Mouse (Mus musculus) heart, embryonic 10.5 days (tissue): Measurements from ENCODE around the gene Stox2. TPM values are rescaled to one million over a fixed set of nuclear protein-coding genes. Genes with fewer than 3 reads are reported as not detected.

Source experiments
- DNase-seq: peaks from one replicate; pipeline ENCODE4 v3.0.0-alpha.2; 2017; ENCODE audit warnings: low spot score
- H3K27ac ChIP-seq: fragments of 300-500 bp; sonication (generic); 2 replicates; pipeline ENCODE4 v1.5.1; 2016; ENCODE audit warnings: mild to moderate bottlenecking
- H3K27me3 ChIP-seq: fragments of 300-500 bp; sonication (generic); 2 replicates; pipeline ENCODE4 v1.6.1; 2016; ENCODE audit warnings: mild to moderate bottlenecking; ENCODE audit not compliant: poor library complexity, insufficient read depth, severe bottlenecking
- H3K36me3 ChIP-seq: fragments of 300-500 bp; sonication (generic); 2 replicates; pipeline ENCODE4 v1.6.1; 2016; ENCODE audit warnings: mild to moderate bottlenecking, moderate library complexity
- H3K4me1 ChIP-seq: fragments of 300-500 bp; sonication (generic); 2 replicates; pipeline ENCODE4 v1.6.1; 2016; ENCODE audit warnings: mild to moderate bottlenecking
- H3K4me3 ChIP-seq: fragments of 300-500 bp; sonication (generic); 2 replicates; pipeline ENCODE4 v1.5.1; 2016; ENCODE audit warnings: mild to moderate bottlenecking, moderate library complexity
- H3K9me3 ChIP-seq: fragments of 300-500 bp; sonication (generic); 2 replicates; pipeline ENCODE4 v1.6.1; 2016; ENCODE audit warnings: mild to moderate bottlenecking, moderate library complexity
- WGBS: fragments of 180-500 bp; shearing (Covaris S2); methylation state at CpG from one replicate; pipeline ENCODE4 v1.1.7; 2016; 5-methylcytosine and 5-hydroxymethylcytosine counted together
- polyA plus RNA-seq: library from polyadenylated mRNA; unstranded; fragments of >200 nt; fragmentation: Nextera tagmentation; extraction: Ambion mirVana; gene quantifications from 2 replicates; pipeline ENCODE4 v1.2.1, GENCODE M21; 2016

Stox2 gene
- polyA plus RNA-seq, 1 experiment from 2014 or later = 7.5 TPM

DNA sequence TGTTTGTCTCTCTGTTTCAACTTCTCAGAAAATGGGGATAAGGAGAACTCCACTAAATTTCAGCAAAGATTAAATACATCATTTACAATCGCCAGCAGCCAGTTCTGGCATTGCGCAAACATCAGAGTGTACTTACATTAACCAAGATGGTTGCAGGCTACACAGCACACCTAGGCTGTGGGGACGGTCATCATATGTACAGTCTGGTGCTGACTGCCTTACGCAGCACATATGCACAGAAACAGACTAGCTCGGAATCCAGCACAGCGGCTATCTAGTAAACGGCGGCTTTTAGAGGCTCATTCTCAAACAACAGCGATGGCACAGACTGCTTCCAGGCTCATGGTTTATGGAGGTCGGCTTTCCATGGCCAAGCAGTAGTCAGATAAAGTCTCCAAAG lies 54.3 kb downstream of the Stox2 start:
- H3K4me3 ChIP-seq = no peak overlapping the region
- H3K4me1 ChIP-seq = peaks cover 9% of the 10 kb centered on the region; the same call in 1 of the 2 replicates
- H3K27me3 ChIP-seq = peaks cover 7% of the 10 kb centered on the region; the same call in 1 of the 2 replicates
- no peaks in the 10 kb centered on the region for H3K36me3 ChIP-seq
- no peaks in the 10 kb centered on the region for H3K9me3 ChIP-seq
- no peak for DNase-seq
- no peak overlapping the region for H3K27ac ChIP-seq
- WGBS = 88% methylated on average over 10 of the region's 10 CpGs

- 61% methylated on average over 3 of the region's 3 CpGs for WGBS
- Histone ChIP-seq H3K9me3 (no peaks in the 10 kb centered on the region), H3K4me3 (no peak overlapping the region), H3K36me3 (no peaks in the 10 kb centered on the region), H3K4me1 (peaks cover 9% of the 10 kb centered on the region; the same call in 1 of the 2 replicates), H3K27ac (no peak overlapping the region), H3K27me3 (peaks cover 7% of the 10 kb centered on the region; the same call in 1 of the 2 replicates)
- no peak for DNase-seq
Observed at GRCm38 (mm10) chr8:47389430-47389829, 56.7 kb downstream of the Stox2 start.

GRCm38 (mm10) chr8:47388171-47388570 lies 58.0 kb downstream of the Stox2 start:
- Histone ChIP-seq H3K9me3 (no peaks in the 10 kb centered on the region), H3K27ac (no peak overlapping the region), H3K4me1 (peaks cover 9% of the 10 kb centered on the region; the same call in 1 of the 2 replicates), H3K36me3 (no peaks in the 10 kb centered on the region), H3K27me3 (peaks cover 7% of the 10 kb centered on the region; the same call in 1 of the 2 replicates), H3K4me3 (no peak overlapping the region)
- 65% methylated on average over 12 of the region's 12 CpGs for WGBS
- no peak for DNase-seq

- Histone ChIP-seq H3K4me1 (0 out of 2 replicates have a peak, but pooled peaks cover 6% of the 10 kb centered on the region), H3K4me3 (no peak overlapping the region), H3K27ac (no peak overlapping the region), H3K36me3 (no peaks in the 10 kb centered on the region), H3K27me3 (no peaks in the 10 kb centered on the region), H3K9me3 (no peaks in the 10 kb centered on the region)
- no peak for DNase-seq
- 69% methylated on average over 1 of the region's 1 CpGs for WGBS
Observed at GRCm38 (mm10) chr8:47385810-47386209, 60.4 kb downstream of the Stox2 start.

- 91% methylated on average over 5 of the region's 5 CpGs for WGBS
- Histone ChIP-seq H3K27me3 (no peaks in the 10 kb centered on the region), H3K4me3 (no peak overlapping the region), H3K36me3 (no peaks in the 10 kb centered on the region), H3K27ac (no peak overlapping the region), H3K9me3 (no peaks in the 10 kb centered on the region), H3K4me1 (0 out of 2 replicates have a peak, but pooled peaks cover 6% of the 10 kb centered on the region)
- DNase-seq = no peak
Observed at GRCm38 (mm10) chr8:47384151-47384550, 62.0 kb downstream of the Stox2 start.

DNA sequence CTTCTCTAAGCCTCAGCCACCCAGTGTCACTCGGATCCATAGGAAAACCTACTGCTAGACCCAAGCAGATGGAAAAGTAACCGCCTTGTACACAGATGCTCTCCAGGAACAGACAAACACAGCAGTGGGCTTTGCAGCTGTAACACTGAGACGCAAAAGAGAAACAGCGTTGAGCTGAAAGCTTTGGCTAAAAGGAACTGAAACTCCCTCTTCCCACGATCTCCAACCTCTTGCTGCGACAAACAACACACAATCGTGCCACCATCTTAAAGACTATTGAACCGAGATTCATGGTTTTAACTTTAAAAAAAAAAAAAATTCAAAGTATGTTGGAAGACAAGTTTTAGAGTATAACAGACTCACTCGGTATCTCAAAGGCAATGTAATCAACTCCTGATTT lies 62.5 kb downstream of the Stox2 start:
- H3K4me1 ChIP-seq = 0 out of 2 replicates have a peak, but pooled peaks cover 6% of the 10 kb centered on the region
- no peak overlapping the region for H3K4me3 ChIP-seq
- H3K36me3 ChIP-seq = no peaks in the 10 kb centered on the region
- no peaks in the 10 kb centered on the region for H3K27me3 ChIP-seq
- no peak for DNase-seq
- 88% methylated on average over 9 of the region's 9 CpGs for WGBS
- no peak overlapping the region for H3K27ac ChIP-seq
- no peaks in the 10 kb centered on the region for H3K9me3 ChIP-seq

GRCm38 (mm10) chr8:47381216-47381615 lies 64.9 kb downstream of the Stox2 start:
- Histone ChIP-seq H3K4me3 (no peak overlapping the region), H3K36me3 (no peaks in the 10 kb centered on the region), H3K27ac (no peak overlapping the region), H3K4me1 (no peaks in the 10 kb centered on the region), H3K9me3 (no peaks in the 10 kb centered on the region), H3K27me3 (no peaks in the 10 kb centered on the region)
- whole genome bisulfite sequencing = 57% methylated on average over 3 of the region's 3 CpGs
- DNase-seq = no peak

- Histone ChIP-seq H3K36me3 (no peaks in the 10 kb centered on the region), H3K27me3 (no peaks in the 10 kb centered on the region), H3K9me3 (no peaks in the 10 kb centered on the region), H3K4me3 (no peak overlapping the region), H3K27ac (no peak overlapping the region), H3K4me1 (no peaks in the 10 kb centered on the region)
- DNase-seq = no peak
- WGBS = 84% methylated on average over 6 of the region's 6 CpGs
Observed at GRCm38 (mm10) chr8:47380725-47381124, 65.4 kb downstream of the Stox2 start.

- H3K9me3 ChIP-seq = no peaks in the 10 kb centered on the region
- 65% methylated on average over 3 of the region's 3 CpGs for WGBS
- DNase-seq = no peak
Observed at GRCm38 (mm10) chr8:47380075-47380474, 66.1 kb downstream of the Stox2 start.

DNA sequence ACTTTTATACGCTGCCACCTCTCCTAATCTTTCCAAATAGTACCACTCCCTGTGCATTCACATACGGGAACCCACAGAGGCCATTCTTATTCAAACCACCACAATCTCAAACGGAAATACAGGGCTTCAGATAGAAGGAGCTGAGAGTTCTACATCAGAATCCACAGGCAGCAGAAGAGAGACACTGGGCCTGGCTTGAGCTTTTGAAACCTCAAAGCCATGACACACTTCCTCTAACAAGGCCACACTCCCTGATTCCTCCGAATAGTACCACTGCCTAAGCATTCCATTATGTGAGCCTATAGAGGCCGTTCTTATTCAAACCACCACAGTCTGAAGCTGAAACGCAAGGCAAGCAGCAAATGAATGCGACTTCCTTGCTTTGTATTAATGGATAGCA lies 69.5 kb downstream of the Stox2 start:
- no peaks in the 10 kb centered on the region for H3K27me3 ChIP-seq
- no peak overlapping the region for H3K4me3 ChIP-seq
- no peak for DNase-seq
- 84% methylated on average over 7 of the region's 7 CpGs for WGBS
- no peak overlapping the region for H3K27ac ChIP-seq
- H3K36me3 ChIP-seq = no peaks in the 10 kb centered on the region
- H3K9me3 ChIP-seq = no peaks in the 10 kb centered on the region
- no peaks in the 10 kb centered on the region for H3K4me1 ChIP-seq

More at GRCm38 (mm10) chr8:47380075-47380474, 66.1 kb downstream of the Stox2 start:
- no peak overlapping the region for H3K27ac ChIP-seq
- no peaks in the 10 kb centered on the region for H3K4me1 ChIP-seq
- H3K36me3 ChIP-seq = no peaks in the 10 kb centered on the region
- H3K4me3 ChIP-seq = no peak overlapping the region
- no peaks in the 10 kb centered on the region for H3K27me3 ChIP-seq

DNA sequence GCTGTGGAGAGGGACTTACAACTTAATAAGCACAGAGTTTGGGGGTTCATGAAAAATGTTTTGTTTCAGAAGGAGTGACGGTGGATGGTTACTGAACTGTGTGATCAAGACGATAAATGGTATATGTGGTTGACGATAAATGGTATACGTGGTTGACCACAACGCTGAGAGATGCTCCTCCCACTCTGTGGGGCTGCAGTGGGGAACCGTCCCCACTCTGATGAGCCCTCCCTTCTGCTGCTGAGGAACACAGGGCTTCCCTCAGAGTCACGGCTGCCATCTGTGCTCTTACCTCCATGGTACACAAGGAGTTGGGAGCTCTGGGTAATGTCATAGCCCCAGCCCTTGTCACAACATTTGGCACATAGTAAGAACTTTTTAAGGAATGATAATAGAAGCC lies 72.4 kb downstream of the Stox2 start:
- Histone ChIP-seq H3K27ac (no peak overlapping the region), H3K36me3 (no peaks in the 10 kb centered on the region), H3K4me3 (no peak overlapping the region), H3K9me3 (no peaks in the 10 kb centered on the region), H3K27me3 (peaks cover 12% of the 10 kb centered on the region; the same call in 1 of the 2 replicates), H3K4me1 (no peaks in the 10 kb centered on the region)
- DNase-seq = no peak
- 81% methylated on average over 7 of the region's 7 CpGs for WGBS

DNA sequence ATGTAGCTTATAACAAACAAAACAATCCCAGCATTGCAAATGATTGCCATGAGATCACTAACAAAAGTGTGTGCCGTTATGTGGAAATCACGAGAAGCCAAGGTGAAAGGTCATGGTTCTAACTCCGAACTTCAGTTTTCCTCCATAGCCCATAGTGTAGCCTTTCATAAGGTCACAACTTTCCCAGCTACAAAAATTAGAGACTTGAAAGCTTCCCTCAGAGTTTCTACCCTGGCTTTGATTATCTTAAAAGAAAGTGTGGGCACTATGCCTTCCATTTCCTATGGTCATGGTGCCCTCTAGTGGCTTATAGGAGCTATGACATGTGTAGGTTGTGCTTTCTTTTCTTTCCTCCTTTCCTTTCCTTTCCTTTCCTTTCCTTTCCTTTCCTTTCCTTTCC lies 74.6 kb downstream of the Stox2 start:
- DNase-seq = no peak
- 71% methylated on average over 3 of the region's 3 CpGs for WGBS

DNA sequence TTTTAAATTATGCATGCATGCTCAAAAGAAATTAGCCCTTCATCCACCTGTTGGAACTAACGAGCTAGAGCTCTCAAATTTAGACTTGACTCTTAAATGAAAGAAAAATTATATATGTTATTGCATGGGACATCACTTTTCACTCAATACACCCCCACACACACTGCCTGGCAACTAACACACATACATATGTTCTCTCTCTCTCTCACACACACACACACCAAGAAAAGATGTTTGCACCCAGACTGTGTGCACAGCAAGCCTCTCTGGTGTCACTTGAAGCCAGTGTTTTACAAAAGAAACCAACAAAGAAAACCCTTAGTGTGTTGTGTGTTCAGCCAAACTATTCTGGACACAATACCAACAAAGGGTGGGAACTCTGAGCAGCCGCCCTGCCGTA lies 75.1 kb downstream of the Stox2 start:
- peaks cover 26% of the 10 kb centered on the region; the same call in 1 of the 2 replicates for H3K27me3 ChIP-seq
- no peaks in the 10 kb centered on the region for H3K36me3 ChIP-seq
- H3K9me3 ChIP-seq = no peaks in the 10 kb centered on the region; the same call in 1 of the 2 replicates
- H3K4me3 ChIP-seq = no peak overlapping the region
- no peak for DNase-seq
- WGBS = 90% methylated on average over 3 of the region's 3 CpGs
- no peak overlapping the region for H3K27ac ChIP-seq
- 0 out of 2 replicates have a peak, but pooled peaks cover 6% of the 10 kb centered on the region for H3K4me1 ChIP-seq

More for the DNA sequence above, 74.6 kb downstream of the Stox2 start:
- H3K27me3 ChIP-seq = peaks cover 22% of the 10 kb centered on the region; the same call in 1 of the 2 replicates
- no peak overlapping the region for H3K27ac ChIP-seq
- no peaks in the 10 kb centered on the region for H3K9me3 ChIP-seq
- no peak overlapping the region for H3K4me3 ChIP-seq
- 0 out of 2 replicates have a peak, but pooled peaks cover 5% of the 10 kb centered on the region for H3K4me1 ChIP-seq
- H3K36me3 ChIP-seq = no peaks in the 10 kb centered on the region
